Mouse (Mus musculus): ENCODE data around the gene Ctf1.

DNA sequence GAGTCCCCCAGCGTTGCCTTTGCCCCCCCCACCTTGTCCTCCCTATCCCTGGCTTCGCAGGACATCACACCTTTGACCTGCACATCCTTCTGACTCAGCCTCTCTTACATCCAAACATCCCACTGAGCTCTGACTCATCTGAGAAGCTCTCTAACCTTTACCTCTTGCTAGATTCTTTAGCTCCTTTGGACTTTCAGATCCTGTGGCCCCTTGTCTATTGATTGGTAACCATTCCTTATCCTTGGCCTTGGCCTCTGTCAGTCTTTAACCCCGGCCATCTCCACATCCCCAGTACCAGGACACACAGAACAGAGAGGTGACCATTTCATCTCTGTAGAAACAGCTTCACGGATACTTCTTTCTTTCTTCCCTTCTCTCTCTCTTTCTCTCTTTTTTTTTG lies 17.6 kb downstream of the Ctf1 start:
- no peak for TF ChIP-seq POLR2A (IDR thresholded peaks at IDR 0.05; ENCODE audit: insufficient read depth, low read depth, low read length)
- no peak for TF ChIP-seq CTCF (IDR thresholded peaks at IDR 0.05; ENCODE audit: insufficient read depth, low read depth, low read length)

All from olfactory bulb, adult 2 months (tissue).